Mouse (Mus musculus): ENCODE data around the gene Fbxo7. TPM values are rescaled to one million over a fixed set of nuclear protein-coding genes. Genes with fewer than 3 reads are reported as not detected.
A peak's percentile ranks its signal among the peaks of the same experiment; 100 is the strongest.

Gene Fbxo7
- 25.0 and 27.9 TPM in 2 replicates for polyA plus RNA-seq (2016; fragmentation: Nextera tagmentation; extraction: Ambion mirVana)

GRCm38 (mm10) chr10:86021749-86022473 lies at the start of gene Fbxo7:
Gene Fbxo7 (plus strand): TSS chr10:86021972.
- peak within 1 kb of the TSS; percentile 68 for H3K4me2 ChIP-seq (replicated peaks)
- no peaks in the 10 kb centered on the region for H3K27me3 ChIP-seq
- peak within 1 kb of the TSS; percentile 83 for H3K27ac ChIP-seq
- H3K9me3 ChIP-seq, result no peaks in the 10 kb centered on the region
- ATAC-seq (ENCODE audit: insufficient number of reproducible peaks, insufficient read depth, low FRiP score, low TSS enrichment), result peak; percentile 92
- peak within 1 kb of the TSS; percentile 82 for H3K9ac ChIP-seq
- under 1% methylated on average over 82 of the region's 82 CpGs for WGBS
- peak within 1 kb of the TSS; percentile 91 for H3K4me3 ChIP-seq
- H3K4me1 ChIP-seq, result 0 out of 2 replicates have a peak, but pooled peaks cover 5% of the 10 kb centered on the region
- peaks cover 5% of the 10 kb centered on the region; the same call in 1 of the 2 replicates for H3K36me3 ChIP-seq

GRCm38 (mm10) chr10:85972915-85973314 lies 48.9 kb upstream of the Fbxo7 start:
- Histone ChIP-seq H3K4me3 (no peak overlapping the region), H3K27ac (no peak overlapping the region)
- WGBS, result 85% methylated on average over 4 of the region's 4 CpGs

GRCm38 (mm10) chr10:85989412-85990115 lies 32.2 kb upstream of the Fbxo7 start:
- Histone ChIP-seq H3K36me3 (no peaks in the 10 kb centered on the region), H3K27me3 (no peaks in the 10 kb centered on the region), H3K9me3 (no peaks in the 10 kb centered on the region), H3K9ac (no peak overlapping the region), H3K4me2 (replicated peaks) (no peak overlapping the region), H3K4me1 (no peaks in the 10 kb centered on the region), H3K27ac (no peak overlapping the region), H3K4me3 (no peak overlapping the region)
- ATAC-seq (ENCODE audit: insufficient number of reproducible peaks, insufficient read depth, low FRiP score, low TSS enrichment), result no peak
- 79% methylated on average over 6 of the region's 6 CpGs for WGBS

More at GRCm38 (mm10) chr10:85972915-85973314, 48.9 kb upstream of the Fbxo7 start:
- Histone ChIP-seq H3K9me3 (no peaks in the 10 kb centered on the region), H3K4me1 (no peaks in the 10 kb centered on the region), H3K36me3 (no peaks in the 10 kb centered on the region), H3K4me2 (replicated peaks) (no peak overlapping the region), H3K27me3 (no peaks in the 10 kb centered on the region), H3K9ac (no peak overlapping the region)
- no peak for ATAC-seq (ENCODE audit: insufficient number of reproducible peaks, insufficient read depth, low FRiP score, low TSS enrichment)

- Histone ChIP-seq H3K36me3 (no peaks in the 10 kb centered on the region), H3K27me3 (no peaks in the 10 kb centered on the region), H3K9ac (no peak overlapping the region), H3K27ac (no peak overlapping the region), H3K4me3 (no peak overlapping the region), H3K9me3 (no peaks in the 10 kb centered on the region), H3K4me1 (no peaks in the 10 kb centered on the region), H3K4me2 (replicated peaks) (no peak overlapping the region)
- no peak for ATAC-seq (ENCODE audit: insufficient number of reproducible peaks, insufficient read depth, low FRiP score, low TSS enrichment)
- 90% methylated on average over 4 of the region's 4 CpGs for WGBS
Measured at GRCm38 (mm10) chr10:85992412-85992811, 29.4 kb upstream of the Fbxo7 start.

GRCm38 (mm10) chr10:85993836-85994235 lies 27.9 kb upstream of the Fbxo7 start:
- no peaks in the 10 kb centered on the region for H3K9me3 ChIP-seq
- no peak overlapping the region for H3K9ac ChIP-seq
- H3K36me3 ChIP-seq, result no peaks in the 10 kb centered on the region
- H3K4me3 ChIP-seq, result no peak overlapping the region
- no peaks in the 10 kb centered on the region for H3K4me1 ChIP-seq
- H3K27ac ChIP-seq, result no peak overlapping the region
- no peaks in the 10 kb centered on the region for H3K27me3 ChIP-seq
- WGBS, result 84% methylated on average over 9 of the region's 9 CpGs
- no peak for ATAC-seq (ENCODE audit: insufficient number of reproducible peaks, insufficient read depth, low FRiP score, low TSS enrichment)
- H3K4me2 ChIP-seq (replicated peaks), result no peak overlapping the region

- H3K36me3 ChIP-seq, result no peaks in the 10 kb centered on the region
- no peak overlapping the region for H3K4me3 ChIP-seq
- no peak for ATAC-seq (ENCODE audit: insufficient number of reproducible peaks, insufficient read depth, low FRiP score, low TSS enrichment)
- no peaks in the 10 kb centered on the region for H3K9me3 ChIP-seq
- 78% methylated on average over 5 of the region's 5 CpGs for WGBS
- no peak overlapping the region for H3K4me2 ChIP-seq (replicated peaks)
- H3K9ac ChIP-seq, result no peak overlapping the region
- H3K27ac ChIP-seq, result no peak overlapping the region
- H3K27me3 ChIP-seq, result no peaks in the 10 kb centered on the region
- H3K4me1 ChIP-seq, result no peaks in the 10 kb centered on the region
Measured at GRCm38 (mm10) chr10:85994543-85995104, 27.1 kb upstream of the Fbxo7 start.

- WGBS, result 92% methylated on average over 4 of the region's 4 CpGs
- H3K4me1 ChIP-seq, result no peaks in the 10 kb centered on the region
- no peak overlapping the region for H3K4me3 ChIP-seq
- no peak overlapping the region for H3K27ac ChIP-seq
- no peaks in the 10 kb centered on the region for H3K9me3 ChIP-seq
- no peaks in the 10 kb centered on the region for H3K36me3 ChIP-seq
- no peak overlapping the region for H3K4me2 ChIP-seq (replicated peaks)
- no peaks in the 10 kb centered on the region for H3K27me3 ChIP-seq
- ATAC-seq (ENCODE audit: insufficient number of reproducible peaks, insufficient read depth, low FRiP score, low TSS enrichment), result no peak
- no peak overlapping the region for H3K9ac ChIP-seq
Measured at GRCm38 (mm10) chr10:86000447-86000846, 21.3 kb upstream of the Fbxo7 start.

GRCm38 (mm10) chr10:86006455-86006854 lies 15.3 kb upstream of the Fbxo7 start:
- no peaks in the 10 kb centered on the region for H3K36me3 ChIP-seq
- no peak for ATAC-seq (ENCODE audit: insufficient number of reproducible peaks, insufficient read depth, low FRiP score, low TSS enrichment)
- no peaks in the 10 kb centered on the region for H3K9me3 ChIP-seq
- H3K4me3 ChIP-seq, result no peak overlapping the region
- no peak overlapping the region for H3K27ac ChIP-seq
- WGBS, result 76% methylated on average over 5 of the region's 5 CpGs
- H3K9ac ChIP-seq, result no peak overlapping the region
- H3K4me1 ChIP-seq, result no peaks in the 10 kb centered on the region
- H3K4me2 ChIP-seq (replicated peaks), result no peak overlapping the region
- H3K27me3 ChIP-seq, result no peaks in the 10 kb centered on the region

- no peak overlapping the region for H3K4me3 ChIP-seq
- H3K36me3 ChIP-seq, result no peaks in the 10 kb centered on the region
- H3K4me2 ChIP-seq (replicated peaks), result no peak overlapping the region
- 89% methylated on average over 2 of the region's 2 CpGs for WGBS
- H3K27ac ChIP-seq, result no peak overlapping the region
- no peak for ATAC-seq (ENCODE audit: insufficient number of reproducible peaks, insufficient read depth, low FRiP score, low TSS enrichment)
- no peak overlapping the region for H3K9ac ChIP-seq
- no peaks in the 10 kb centered on the region for H3K9me3 ChIP-seq
- no peaks in the 10 kb centered on the region for H3K27me3 ChIP-seq
- no peaks in the 10 kb centered on the region for H3K4me1 ChIP-seq
Measured at GRCm38 (mm10) chr10:86009688-86010087, 12.1 kb upstream of the Fbxo7 start.

GRCm38 (mm10) chr10:86010636-86011035 lies 11.1 kb upstream of the Fbxo7 start:
- Histone ChIP-seq H3K9me3 (no peaks in the 10 kb centered on the region), H3K27me3 (no peaks in the 10 kb centered on the region), H3K36me3 (no peaks in the 10 kb centered on the region), H3K9ac (no peak overlapping the region), H3K4me1 (no peaks in the 10 kb centered on the region), H3K27ac (no peak overlapping the region), H3K4me3 (no peak overlapping the region), H3K4me2 (replicated peaks) (no peak overlapping the region)
- WGBS, result 58% methylated on average over 6 of the region's 6 CpGs
- ATAC-seq (ENCODE audit: insufficient number of reproducible peaks, insufficient read depth, low FRiP score, low TSS enrichment), result no peak

GRCm38 (mm10) chr10:86011172-86011571 lies 10.6 kb upstream of the Fbxo7 start:
- WGBS, result 85% methylated on average over 2 of the region's 2 CpGs
- H3K27me3 ChIP-seq, result no peaks in the 10 kb centered on the region
- ATAC-seq (ENCODE audit: insufficient number of reproducible peaks, insufficient read depth, low FRiP score, low TSS enrichment), result no peak
- no peaks in the 10 kb centered on the region for H3K4me1 ChIP-seq
- no peak overlapping the region for H3K4me3 ChIP-seq
- H3K4me2 ChIP-seq (replicated peaks), result no peak overlapping the region
- H3K9me3 ChIP-seq, result no peaks in the 10 kb centered on the region
- H3K9ac ChIP-seq, result no peak overlapping the region
- H3K27ac ChIP-seq, result no peak overlapping the region
- H3K36me3 ChIP-seq, result no peaks in the 10 kb centered on the region

- no peak within 1 kb of the TSS for H3K9ac ChIP-seq
- H3K9me3 ChIP-seq, result no peaks in the 10 kb centered on the region
- H3K36me3 ChIP-seq, result no peaks in the 10 kb centered on the region
- no peak within 1 kb of the TSS for H3K4me3 ChIP-seq
- no peak for ATAC-seq (ENCODE audit: insufficient number of reproducible peaks, insufficient read depth, low FRiP score, low TSS enrichment)
- no peak within 1 kb of the TSS for H3K4me2 ChIP-seq (replicated peaks)
- H3K27ac ChIP-seq, result no peak within 1 kb of the TSS
- WGBS, result 93% methylated on average over 2 of the region's 2 CpGs
- H3K4me1 ChIP-seq, result no peaks in the 10 kb centered on the region
- no peaks in the 10 kb centered on the region for H3K27me3 ChIP-seq
Measured at GRCm38 (mm10) chr10:86011781-86012180, 10.0 kb upstream of the Fbxo7 start, which contains the start of gene Bpifc. Gene Bpifc (minus strand): TSS chr10:86011895.
